Mouse (Mus musculus) kidney, embryonic 14.5 days (tissue): ENCODE measurements around the gene Gm11214. TPM values are rescaled to one million over a fixed set of nuclear protein-coding genes. Genes with fewer than 3 reads are reported as not detected.

ENCODE experiments used
- ATAC-seq: fragments of 200-750 bp; cut with Nextera tagmentation; 2 replicates; pipeline ENCODE4 v1.8.0; 2017; ENCODE audit warnings: moderate number of reproducible peaks, mild to moderate bottlenecking, moderate TSS enrichment, moderate library complexity; ENCODE audit not compliant: low FRiP score, low TSS enrichment
- H3K27ac ChIP-seq: fragments of 300-500 bp; sonication (generic); 2 replicates; pipeline ENCODE4 v1.5.1; 2014; ENCODE audit warnings: low read depth, mild to moderate bottlenecking, low read length, moderate library complexity, mixed read lengths
- H3K27me3 ChIP-seq: fragments of 300-500 bp; sonication (generic); 2 replicates; pipeline ENCODE4 v1.6.1; 2014; ENCODE audit warnings: mild to moderate bottlenecking, low read length; ENCODE audit not compliant: control insufficient read depth, insufficient read depth
- H3K36me3 ChIP-seq: fragments of 300-500 bp; sonication (generic); 2 replicates; pipeline ENCODE4 v1.6.1; 2014; ENCODE audit warnings: low read length, mixed read lengths; ENCODE audit not compliant: control insufficient read depth, insufficient read depth
- H3K4me1 ChIP-seq: fragments of 300-500 bp; sonication (generic); 2 replicates; pipeline ENCODE4 v1.6.1; 2014; ENCODE audit warnings: low read length, mixed read lengths; ENCODE audit not compliant: control insufficient read depth, insufficient read depth
- H3K4me2 ChIP-seq: fragments of 300-500 bp; sonication (generic); replicated peaks from 2 replicates; pipeline ENCODE4 v1.6.1; 2014; ENCODE audit warnings: low read depth, mild to moderate bottlenecking, low read length
- H3K4me3 ChIP-seq: fragments of 300-500 bp; sonication (generic); 2 replicates; pipeline ENCODE4 v1.5.1; 2014; ENCODE audit warnings: mild to moderate bottlenecking, low read length
- H3K9ac ChIP-seq: fragments of 300-500 bp; sonication (generic); 2 replicates; pipeline ENCODE4 v1.6.1; 2014; ENCODE audit warnings: low read depth, mild to moderate bottlenecking, low read length, moderate library complexity
- H3K9me3 ChIP-seq: fragments of 300-500 bp; sonication (generic); 2 replicates; pipeline ENCODE4 v1.6.1; 2016; ENCODE audit warnings: low read length; ENCODE audit not compliant: control insufficient read depth
- WGBS: fragments of 180-500 bp; shearing (Covaris S2); extraction: QIAGEN DNeasy Blood & Tissue Kit; methylation state at CpG from one replicate; pipeline ENCODE4 v1.1.7; 2014; 5-methylcytosine and 5-hydroxymethylcytosine counted together
- polyA plus RNA-seq: library from polyadenylated mRNA; unstranded; fragments of >200 nt; fragmentation: Nextera tagmentation; extraction: Ambion mirVana; gene quantifications from 2 replicates; pipeline ENCODE4 v1.2.1, GENCODE M21; 2014

The Gm11214 gene
- polyA plus RNA-seq, 1 experiment from 2014 or later, result not detected

GRCm38 (mm10) chr4:63681557-63681956, 18.4 kb upstream of the Gm11214 start:
- H3K4me3 ChIP-seq, result no peak overlapping the region
- no peaks in the 10 kb centered on the region for H3K4me1 ChIP-seq
- H3K36me3 ChIP-seq, result no peaks in the 10 kb centered on the region
- H3K27me3 ChIP-seq, result no peaks in the 10 kb centered on the region
- no peaks in the 10 kb centered on the region for H3K9me3 ChIP-seq
- no peak for ATAC-seq
- no peak overlapping the region for H3K4me2 ChIP-seq
- no peak overlapping the region for H3K9ac ChIP-seq
- H3K27ac ChIP-seq, result no peak overlapping the region
- WGBS, result 92% methylated on average over 3 of the region's 3 CpGs

GRCm38 (mm10) chr4:63675128-63675527, 11.9 kb upstream of the Gm11214 start:
- Histone ChIP-seq H3K9me3 (no peaks in the 10 kb centered on the region), H3K4me1 (no peaks in the 10 kb centered on the region), H3K27ac (no peak overlapping the region), H3K27me3 (no peaks in the 10 kb centered on the region), H3K36me3 (no peaks in the 10 kb centered on the region), H3K4me2 (no peak overlapping the region), H3K9ac (no peak overlapping the region), H3K4me3 (no peak overlapping the region)
- ATAC-seq, result no peak
- 58% methylated on average over 2 of the region's 2 CpGs for WGBS

- Histone ChIP-seq H3K27me3 (no peaks in the 10 kb centered on the region), H3K36me3 (no peaks in the 10 kb centered on the region), H3K4me1 (no peaks in the 10 kb centered on the region), H3K9ac (no peak overlapping the region), H3K27ac (no peak overlapping the region), H3K9me3 (no peaks in the 10 kb centered on the region), H3K4me2 (no peak overlapping the region), H3K4me3 (no peak overlapping the region)
- WGBS, result 81% methylated on average over 4 of the region's 4 CpGs
- no peak for ATAC-seq
These were observed 5.1 kb upstream of the Gm11214 start for GRCm38 (mm10) chr4:63668255-63668654.

GRCm38 (mm10) chr4:63665738-63666137, 2.6 kb upstream of the Gm11214 start:
- Histone ChIP-seq H3K9ac (no peak overlapping the region), H3K4me2 (no peak overlapping the region), H3K4me1 (no peaks in the 10 kb centered on the region), H3K4me3 (no peak overlapping the region), H3K9me3 (no peaks in the 10 kb centered on the region), H3K27me3 (no peaks in the 10 kb centered on the region), H3K27ac (no peak overlapping the region), H3K36me3 (no peaks in the 10 kb centered on the region)
- ATAC-seq, result no peak
- 80% methylated on average over 7 of the region's 7 CpGs for WGBS

- no peaks in the 10 kb centered on the region for H3K9me3 ChIP-seq
- no peak overlapping the region for H3K4me2 ChIP-seq
- ATAC-seq, result no peak
- WGBS, result 84% methylated on average over 1 of the region's 1 CpGs
- H3K27me3 ChIP-seq, result no peaks in the 10 kb centered on the region
- H3K9ac ChIP-seq, result no peak overlapping the region
- H3K36me3 ChIP-seq, result no peaks in the 10 kb centered on the region
- H3K4me1 ChIP-seq, result no peaks in the 10 kb centered on the region
- no peak overlapping the region for H3K4me3 ChIP-seq
- no peak overlapping the region for H3K27ac ChIP-seq
These were observed 1.3 kb downstream of the Gm11214 start for GRCm38 (mm10) chr4:63661857-63662256.

- H3K4me2 ChIP-seq, result no peak overlapping the region
- ATAC-seq, result no peak
- 77% methylated on average over 1 of the region's 1 CpGs for WGBS
- no peak overlapping the region for H3K9ac ChIP-seq
- H3K4me1 ChIP-seq, result no peaks in the 10 kb centered on the region
- no peaks in the 10 kb centered on the region for H3K9me3 ChIP-seq
- H3K4me3 ChIP-seq, result no peak overlapping the region
- H3K27ac ChIP-seq, result no peak overlapping the region
- H3K36me3 ChIP-seq, result no peaks in the 10 kb centered on the region
- no peaks in the 10 kb centered on the region for H3K27me3 ChIP-seq
These were observed 1.8 kb downstream of the Gm11214 start for GRCm38 (mm10) chr4:63661426-63661825.

- WGBS, result 81% methylated on average over 1 of the region's 1 CpGs
- H3K4me1 ChIP-seq, result no peaks in the 10 kb centered on the region
- H3K27me3 ChIP-seq, result no peaks in the 10 kb centered on the region
- H3K36me3 ChIP-seq, result no peaks in the 10 kb centered on the region
- no peak for ATAC-seq
- no peak overlapping the region for H3K4me3 ChIP-seq
- H3K9me3 ChIP-seq, result no peaks in the 10 kb centered on the region
- no peak overlapping the region for H3K4me2 ChIP-seq
- H3K9ac ChIP-seq, result no peak overlapping the region
- no peak overlapping the region for H3K27ac ChIP-seq
These were observed 3.4 kb downstream of the Gm11214 start for GRCm38 (mm10) chr4:63659775-63660174.

GRCm38 (mm10) chr4:63659086-63659485, 4.1 kb downstream of the Gm11214 start:
- ATAC-seq, result no peak
- H3K4me1 ChIP-seq, result no peaks in the 10 kb centered on the region
- no peaks in the 10 kb centered on the region for H3K27me3 ChIP-seq
- no peak overlapping the region for H3K9ac ChIP-seq
- H3K4me2 ChIP-seq, result no peak overlapping the region
- no peak overlapping the region for H3K27ac ChIP-seq
- no peak overlapping the region for H3K4me3 ChIP-seq
- H3K36me3 ChIP-seq, result no peaks in the 10 kb centered on the region
- H3K9me3 ChIP-seq, result no peaks in the 10 kb centered on the region
- WGBS, result 39% methylated on average over 4 of the region's 4 CpGs

- no peak overlapping the region for H3K4me3 ChIP-seq
- H3K4me2 ChIP-seq, result no peak overlapping the region
- ATAC-seq, result no peak
- H3K27ac ChIP-seq, result no peak overlapping the region
- H3K27me3 ChIP-seq, result no peaks in the 10 kb centered on the region
- 60% methylated on average over 1 of the region's 1 CpGs for WGBS
- no peaks in the 10 kb centered on the region for H3K36me3 ChIP-seq
- H3K4me1 ChIP-seq, result no peaks in the 10 kb centered on the region
- no peak overlapping the region for H3K9ac ChIP-seq
- no peaks in the 10 kb centered on the region for H3K9me3 ChIP-seq
These were observed 8.8 kb downstream of the Gm11214 start for GRCm38 (mm10) chr4:63654381-63654780.
